Mouse (Mus musculus) left cerebral cortex, adult 2 months (tissue): ENCODE data around the gene Gm21425. TPM values are rescaled to one million over a fixed set of nuclear protein-coding genes. Genes with fewer than 3 reads are reported as not detected.
"Not testable (repeated sequence)": the region's sequence is repeated elsewhere in the genome, so short reads cannot be mapped to it uniquely, and the experiment has no call there.

ENCODE experiments used
- DNase-seq, 2 experiments: peaks; one replicate each; pipeline ENCODE4 v3.0.0; 2021 to 2022; ENCODE audit warnings: low spot score in 2 of 2, mixed read lengths in 1 of 2; ENCODE audit errors: extremely low spot score in 1 of 2
- H3K27ac ChIP-seq: fragments of 200-600 bp; 2 replicates; pipeline ENCODE4 v1.8.1; 2022
- H3K4me3 ChIP-seq: fragments of 200-600 bp; 2 replicates; pipeline ENCODE4 v1.8.1; 2022
- intact Hi-C: fragments of 180-260 bp; cut with DNase I; formaldehyde crosslinking; loops from one replicate; pipeline ENCODE4 v1.15.1; 2025
- long read RNA-seq, 2 experiments: library from polyadenylated mRNA; stranded (forward); transcript quantifications; one replicate each; pipeline ENCODE4 v2.0.0; 2021; ENCODE audit warnings: borderline mapping rate in 2 of 2
- total RNA-seq, 2 experiments: library from RNA; stranded (reverse); gene quantifications; 2 replicates each; pipeline ENCODE4 v1.2.3; 2021

Gm21425 gene
- total RNA-seq, result not detected
- long read RNA-seq, experiment 1, result 0 reads
- long read RNA-seq, experiment 2, result 0 reads

- H3K27ac ChIP-seq, DNase-seq, intact Hi-C loops, H3K4me3 ChIP-seq: not testable (repeated sequence)
Observed at GRCm38 (mm10) chrY:13161668-13162067, at the start of gene Gm21425. Gm21425 (plus strand) TSS chrY:13161968.

- H3K4me3 ChIP-seq, H3K27ac ChIP-seq, intact Hi-C loops, DNase-seq: not testable (repeated sequence)
Observed at GRCm38 (mm10) chrY:13133392-13133791, 28.4 kb upstream of the Gm21425 start, which contains the start of gene Gm21891. Gm21891 (minus strand) TSS chrY:13133492.

Other genes with a start within 250 kb of the Gm21425 start
- gene Gm20807, start 119.1 kb upstream of the Gm21425 start, total RNA-seq, result not detected
- gene Gm21891, start 28.5 kb upstream of the Gm21425 start, total RNA-seq, result not detected
- not detected for gene Gm21828, start 62.0 kb downstream of the Gm21425 start, total RNA-seq
- gene Gm21440, start 90.4 kb downstream of the Gm21425 start, total RNA-seq, result not detected
- not detected for gene Gm21454, start 90.5 kb downstream of the Gm21425 start, total RNA-seq
- not detected for gene Gm21725, start 187.1 kb downstream of the Gm21425 start, total RNA-seq